Comparison of ENCODE assay signal across 13 mouse cellular contexts in genomic region chr19:14128397-14129209, GRCm38 (mm10).
A peak's percentile ranks its signal among the peaks of the same experiment; 100 is the strongest.
DNase-seq lines count a peak whose midpoint lies in the region; ATAC-seq and TF ChIP-seq lines count a peak whose summit lies in the region.
"Had no signal": no experiment of that assay in that cellular context is flagged by ENCODE, and none has a peak within 500 bp of the region (broad histone marks: within the 10 kb centered on the region; RNA-seq: fewer than 3 reads in every experiment).

No protein-coding gene starts in this region.

- WGBS in kidney, adult 2 months: 42% methylated on average over 8 of the region's 8 CpGs
- WGBS in forebrain, embryonic 15.5 days: 12% methylated on average over 8 of the region's 8 CpGs
- WGBS in limb, embryonic 14.5 days: 19% methylated on average over 8 of the region's 8 CpGs

- no peak overlapping the region for H3K4me2 ChIP-seq in forebrain, embryonic 15.5 days (replicated peaks)
- no peak overlapping the region for H3K4me2 ChIP-seq in limb, embryonic 14.5 days (replicated peaks; ENCODE audit: low read depth, low read length, severe bottlenecking)
- H3K4me2 ChIP-seq: heart, embryonic 13.5 days; hindbrain, embryonic 14.5 days; midbrain, embryonic 12.5 days; neural tube, embryonic 12.5 days had no signal

- peak; percentile 8 for DNase-seq in kidney, adult 2 months
- no peak for DNase-seq in kidney, adult 11 months
- DNase-seq in embryo, embryonic 10.5 days (ENCODE audit: low spot score): peak; percentile 62
- DNase-seq in limb, embryonic 14.5 days (ENCODE audit: low spot score): peak; percentile 56
- no peak for DNase-seq in heart, postnatal 25 days (ENCODE audit: low spot score)
- DNase-seq: adrenal gland, adult 8-10 months; right cerebral cortex, adult 18-20 months had no signal

- no peak overlapping the region for H3K9ac ChIP-seq in forebrain, embryonic 15.5 days (replicated peaks)
- no peak overlapping the region for H3K9ac ChIP-seq in limb, embryonic 14.5 days (ENCODE audit: low read depth, low read length, severe bottlenecking)
- H3K9ac ChIP-seq: heart, embryonic 13.5 days; hindbrain, embryonic 14.5 days; midbrain, embryonic 12.5 days; neural tube, embryonic 12.5 days had no signal

- no peak for TF ChIP-seq POLR2A in kidney, adult 2 months (IDR thresholded peaks at IDR 0.05; ENCODE audit: low read depth, low read length)
- no peak for TF ChIP-seq POLR2A in limb, embryonic 14.5 days (IDR thresholded peaks at IDR 0.05; ENCODE audit: borderline replicate concordance, extremely low read depth, insufficient read depth, insufficient read length)

- peaks cover 6% of the 10 kb centered on the region; the same call in 1 of the 2 replicates for H3K4me1 ChIP-seq in kidney, adult 2 months (ENCODE audit: control insufficient read depth, insufficient read depth, low read length)
- peaks cover 13% of the 10 kb centered on the region for H3K4me1 ChIP-seq in forebrain, embryonic 15.5 days
- peaks cover 12% of the 10 kb centered on the region for H3K4me1 ChIP-seq in limb, embryonic 14.5 days (ENCODE audit: control insufficient read depth, insufficient read depth, low read length)
- H3K4me1 ChIP-seq: neural tube, embryonic 12.5 days had no signal

- no peaks in the 10 kb centered on the region for H3K27me3 ChIP-seq in kidney, adult 2 months (replicated peaks; ENCODE audit: control insufficient read depth, insufficient read depth, low read length)
- no peaks in the 10 kb centered on the region for H3K27me3 ChIP-seq in forebrain, embryonic 15.5 days
- no peaks in the 10 kb centered on the region for H3K27me3 ChIP-seq in limb, embryonic 14.5 days (ENCODE audit: control insufficient read depth, insufficient read depth, low read length)
- H3K27me3 ChIP-seq: neural tube, embryonic 12.5 days had no signal

- no peaks in the 10 kb centered on the region for H3K36me3 ChIP-seq in kidney, adult 2 months (ENCODE audit: control insufficient read depth, insufficient read depth, low read length)
- no peaks in the 10 kb centered on the region for H3K36me3 ChIP-seq in forebrain, embryonic 15.5 days
- H3K36me3 ChIP-seq in limb, embryonic 14.5 days (ENCODE audit: control insufficient read depth, insufficient read depth, low read length): no peaks in the 10 kb centered on the region
- H3K36me3 ChIP-seq: heart, embryonic 13.5 days; midbrain, embryonic 12.5 days; neural tube, embryonic 12.5 days had no signal

- peak; percentile 35; the same call in 1 of the 2 replicates for ATAC-seq in forebrain, embryonic 15.5 days (replicated peaks)
- ATAC-seq in limb, embryonic 14.5 days (ENCODE audit: low FRiP score, low read depth): peak; percentile 63
- no peak for ATAC-seq in frontal cortex, adult (ENCODE audit: low TSS enrichment)

- intact Hi-C loops in heart, postnatal 25 days (cut with DNase I): no loop called here

- H3K27ac ChIP-seq in kidney, adult 2 months (ENCODE audit: insufficient read depth, low read depth, low read length): peak overlapping the region; percentile 31; the same call in 1 of the 2 replicates
- no peak overlapping the region for H3K27ac ChIP-seq in forebrain, embryonic 15.5 days (replicated peaks)
- 0 out of 2 replicates have a peak overlapping the region, but pooled peaks have one; percentile 34 for H3K27ac ChIP-seq in limb, embryonic 14.5 days (replicated peaks; ENCODE audit: low read depth, low read length)
- H3K27ac ChIP-seq: heart, embryonic 13.5 days; hindbrain, embryonic 14.5 days; midbrain, embryonic 12.5 days; neural tube, embryonic 12.5 days had no signal

- no peaks in the 10 kb centered on the region for H3K9me3 ChIP-seq in forebrain, embryonic 15.5 days
- no peaks in the 10 kb centered on the region for H3K9me3 ChIP-seq in limb, embryonic 14.5 days (ENCODE audit: control insufficient read depth, low read length)
- H3K9me3 ChIP-seq: heart, embryonic 13.5 days; midbrain, embryonic 12.5 days; neural tube, embryonic 12.5 days had no signal

- TF ChIP-seq CTCF in kidney, adult 2 months (conservative IDR thresholded peaks at IDR 0.05; ENCODE audit: insufficient read depth, insufficient read length, low read depth, low read length): no peak

- H3K4me3 ChIP-seq in kidney, adult 2 months (ENCODE audit: insufficient read depth, low read depth, low read length): no peak overlapping the region
- no peak overlapping the region for H3K4me3 ChIP-seq in forebrain, embryonic 15.5 days
- no peak overlapping the region for H3K4me3 ChIP-seq in limb, embryonic 14.5 days (replicated peaks; ENCODE audit: low read length)
- H3K4me3 ChIP-seq: heart, embryonic 13.5 days; midbrain, embryonic 12.5 days; neural tube, embryonic 12.5 days had no signal

Comparison
In these comparisons a context has a peak if more than half of its experiments do, and no peak if none do; other contexts are left out.
1. DNase-seq: peak in kidney, adult 2 months (single experiment), embryo, embryonic 10.5 days (single experiment) and limb, embryonic 14.5 days (single experiment); none in kidney, adult 11 months (single experiment) and heart, postnatal 25 days (single experiment).